Mouse (Mus musculus): ENCODE measurements around the gene Kcnv2.

Gene Kcnv2

GRCm38 (mm10) chr19:27322281-27322680 lies at the start of gene Kcnv2:
Gene Kcnv2 (plus strand): TSS chr19:27322588.
- in situ Hi-C loops (cut with MboI; ENCODE audit: low pct_unique_long_range_greater_than_20kb in 1 of 2, low sequenced_read_pairs in 2 of 2, unreplicated experiment in 1 of 2) = no loop called here

GRCm38 (mm10) chr19:27273385-27273784 lies 49.0 kb upstream of the Kcnv2 start:
- in situ Hi-C loops (cut with MboI; ENCODE audit: low pct_unique_long_range_greater_than_20kb in 1 of 2, low sequenced_read_pairs in 2 of 2, unreplicated experiment in 1 of 2) = no loop called here

- in situ Hi-C loops (cut with MboI; ENCODE audit: low pct_unique_long_range_greater_than_20kb in 1 of 2, low sequenced_read_pairs in 2 of 2, unreplicated experiment in 1 of 2) = no loop called here
Measured at GRCm38 (mm10) chr19:27274382-27274781, 48.0 kb upstream of the Kcnv2 start.

- in situ Hi-C loops (cut with MboI; ENCODE audit: low pct_unique_long_range_greater_than_20kb in 1 of 2, low sequenced_read_pairs in 2 of 2, unreplicated experiment in 1 of 2) = no loop called here
Measured at GRCm38 (mm10) chr19:27279174-27279573, 43.2 kb upstream of the Kcnv2 start.

GRCm38 (mm10) chr19:27310039-27310438 lies 12.3 kb upstream of the Kcnv2 start:
- in situ Hi-C loops (cut with MboI; ENCODE audit: low pct_unique_long_range_greater_than_20kb in 1 of 2, low sequenced_read_pairs in 2 of 2, unreplicated experiment in 1 of 2) = no loop called here

GRCm38 (mm10) chr19:27311311-27311710 lies 11.1 kb upstream of the Kcnv2 start:
- in situ Hi-C loops (cut with MboI; ENCODE audit: low pct_unique_long_range_greater_than_20kb in 1 of 2, low sequenced_read_pairs in 2 of 2, unreplicated experiment in 1 of 2) = no loop called here

GRCm38 (mm10) chr19:27312266-27313079 lies 9.9 kb upstream of the Kcnv2 start:
- in situ Hi-C loops (cut with MboI; ENCODE audit: low pct_unique_long_range_greater_than_20kb in 1 of 2, low sequenced_read_pairs in 2 of 2, unreplicated experiment in 1 of 2) = no loop called here

GRCm38 (mm10) chr19:27313080-27313413 lies 9.3 kb upstream of the Kcnv2 start:
- in situ Hi-C loops (cut with MboI; ENCODE audit: low pct_unique_long_range_greater_than_20kb in 1 of 2, low sequenced_read_pairs in 2 of 2, unreplicated experiment in 1 of 2) = no loop called here

- in situ Hi-C loops (cut with MboI; ENCODE audit: low pct_unique_long_range_greater_than_20kb in 1 of 2, low sequenced_read_pairs in 2 of 2, unreplicated experiment in 1 of 2) = no loop called here
Measured at GRCm38 (mm10) chr19:27316313-27317258, 5.8 kb upstream of the Kcnv2 start.

GRCm38 (mm10) chr19:27317337-27317736 lies 5.1 kb upstream of the Kcnv2 start:
- in situ Hi-C loops (cut with MboI; ENCODE audit: low pct_unique_long_range_greater_than_20kb in 1 of 2, low sequenced_read_pairs in 2 of 2, unreplicated experiment in 1 of 2) = no loop called here

GRCm38 (mm10) chr19:27322911-27323627 lies 681 bp downstream of the Kcnv2 start:
- in situ Hi-C loops (cut with MboI; ENCODE audit: low pct_unique_long_range_greater_than_20kb in 1 of 2, low sequenced_read_pairs in 2 of 2, unreplicated experiment in 1 of 2) = no loop called here

GRCm38 (mm10) chr19:27325558-27325957 lies 3.2 kb downstream of the Kcnv2 start:
- in situ Hi-C loops (cut with MboI; ENCODE audit: low pct_unique_long_range_greater_than_20kb in 1 of 2, low sequenced_read_pairs in 2 of 2, unreplicated experiment in 1 of 2) = no loop called here

- in situ Hi-C loops (cut with MboI; ENCODE audit: low pct_unique_long_range_greater_than_20kb in 1 of 2, low sequenced_read_pairs in 2 of 2, unreplicated experiment in 1 of 2) = no loop called here
Measured at GRCm38 (mm10) chr19:27327569-27327968, 5.2 kb downstream of the Kcnv2 start.

- in situ Hi-C loops (cut with MboI; ENCODE audit: low pct_unique_long_range_greater_than_20kb in 1 of 2, low sequenced_read_pairs in 2 of 2, unreplicated experiment in 1 of 2) = no loop called here
Measured at GRCm38 (mm10) chr19:27328166-27328565, 5.8 kb downstream of the Kcnv2 start.

GRCm38 (mm10) chr19:27328644-27329043 lies 6.3 kb downstream of the Kcnv2 start:
- in situ Hi-C loops (cut with MboI; ENCODE audit: low pct_unique_long_range_greater_than_20kb in 1 of 2, low sequenced_read_pairs in 2 of 2, unreplicated experiment in 1 of 2) = no loop called here

GRCm38 (mm10) chr19:27332207-27332794 lies 9.9 kb downstream of the Kcnv2 start:
- in situ Hi-C loops (cut with MboI; ENCODE audit: low pct_unique_long_range_greater_than_20kb in 1 of 2, low sequenced_read_pairs in 2 of 2, unreplicated experiment in 1 of 2) = no loop called here

GRCm38 (mm10) chr19:27336126-27336917 lies 13.9 kb downstream of the Kcnv2 start:
- in situ Hi-C loops (cut with MboI; ENCODE audit: low pct_unique_long_range_greater_than_20kb in 1 of 2, low sequenced_read_pairs in 2 of 2, unreplicated experiment in 1 of 2) = no loop called here

GRCm38 (mm10) chr19:27346501-27346900 lies 24.1 kb downstream of the Kcnv2 start:
- in situ Hi-C loops (cut with MboI; ENCODE audit: low pct_unique_long_range_greater_than_20kb in 1 of 2, low sequenced_read_pairs in 2 of 2, unreplicated experiment in 1 of 2) = no loop called here
